Mouse (Mus musculus) cerebellum, adult 2 months (tissue): ENCODE measurements at regions not wholly inside any gene's neighbourhood (a gene's known extent, or its start where the extent isn't known, plus 50 kb on each side); places are given as distances from the start of the nearest gene placed in this dataset.
A peak's percentile ranks its signal among the peaks of the same experiment; 100 is the strongest.

Experiments used
- DNase-seq, 2 experiments: peaks; one replicate each; pipeline ENCODE4 v3.0.0; 2021
- H3K27ac ChIP-seq: fragments of 200-500 bp; 2 replicates; pipeline ENCODE4 v1.5.1; 2012; ENCODE audit warnings: low read length, control low read depth, inconsistent platforms; ENCODE audit not compliant: insufficient read depth
- H3K27me3 ChIP-seq: fragments of 200-500 bp; 2 replicates; pipeline ENCODE4 v1.6.1; 2012; ENCODE audit warnings: inconsistent platforms, mild to moderate bottlenecking, low read length, moderate library complexity; ENCODE audit not compliant: control insufficient read depth, insufficient read depth
- H3K4me1 ChIP-seq: fragments of 200-500 bp; 2 replicates; pipeline ENCODE4 v1.6.1; 2011; ENCODE audit warnings: low read length; ENCODE audit not compliant: control insufficient read depth, insufficient read depth
- H3K4me3 ChIP-seq: fragments of 200-500 bp; replicated peaks from 2 replicates; pipeline ENCODE3; 2011; ENCODE audit warnings: mild to moderate bottlenecking, low read depth, low read length, control low read depth; ENCODE audit not compliant: insufficient read depth
- CTCF ChIP-seq: fragments of 200-500 bp; IDR thresholded peaks from 2 replicates; pipeline ENCODE4 v1.5.1; 2011; ENCODE audit warnings: low read depth, mild to moderate bottlenecking, control low read depth, low read length, moderate library complexity, borderline replicate concordance; ENCODE audit not compliant: insufficient read depth
- POLR2A ChIP-seq: fragments of 200-500 bp; IDR thresholded peaks from 2 replicates; pipeline ENCODE4 v1.6.1; 2011; ENCODE audit warnings: low read length, control low read depth, borderline replicate concordance; ENCODE audit not compliant: insufficient read depth
- WGBS: fragments of 180-500 bp; shearing (Covaris S2); methylation state at CpG from one replicate; pipeline ENCODE4 v1.1.7; 2018; 5-methylcytosine and 5-hydroxymethylcytosine counted together

DNA sequence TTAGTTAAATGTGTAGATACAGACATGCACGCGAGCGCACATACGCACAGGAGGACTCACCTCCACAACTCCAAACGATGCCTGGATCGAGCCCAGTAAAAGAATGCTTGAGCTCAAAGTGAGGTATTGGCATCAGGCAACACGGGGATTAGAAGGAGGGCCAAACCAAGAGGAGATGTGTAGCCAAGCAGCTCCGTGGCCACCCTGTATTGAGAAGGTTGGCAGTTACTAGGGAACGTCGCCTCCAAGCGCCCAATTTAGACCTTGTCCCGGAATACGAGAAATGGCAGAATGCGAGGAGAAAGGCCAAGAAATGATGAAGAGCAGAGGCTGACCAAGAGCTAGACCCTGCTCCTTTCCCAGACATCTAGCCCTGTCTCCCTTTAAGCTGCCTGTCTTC lies 113.3 kb upstream of the Pkdcc start:
- WGBS: 65% methylated on average over 14 of the region's 14 CpGs
- no peaks in the 10 kb centered on the region for H3K4me1 ChIP-seq

GRCm38 (mm10) chr17:83102675-83103412 lies 112.2 kb upstream of the Pkdcc start:
- H3K27ac ChIP-seq: no peak overlapping the region
- no peak overlapping the region for H3K4me3 ChIP-seq
- TF ChIP-seq CTCF (no peak), POLR2A (no peak)
- DNase-seq: no peak
- H3K4me1 ChIP-seq: no peaks in the 10 kb centered on the region
- WGBS: 36% methylated on average over 6 of the region's 6 CpGs
- H3K27me3 ChIP-seq: no peaks in the 10 kb centered on the region; the same call in 1 of the 2 replicates

More for the DNA sequence above, 113.3 kb upstream of the Pkdcc start:
- no peak for DNase-seq
- TF ChIP-seq CTCF: no peak
- H3K4me3 ChIP-seq: no peak overlapping the region
- no peaks in the 10 kb centered on the region; the same call in 1 of the 2 replicates for H3K27me3 ChIP-seq
- no peak overlapping the region for H3K27ac ChIP-seq

- TF ChIP-seq CTCF (no peak), POLR2A (no peak)
- no peak overlapping the region for H3K4me3 ChIP-seq
- 39% methylated on average over 10 of the region's 10 CpGs for WGBS
- no peak for DNase-seq
- no peaks in the 10 kb centered on the region for H3K4me1 ChIP-seq
- no peak overlapping the region for H3K27ac ChIP-seq
- H3K27me3 ChIP-seq: no peaks in the 10 kb centered on the region
These were observed 106.9 kb upstream of the Pkdcc start for GRCm38 (mm10) chr17:83108151-83108550.

DNA sequence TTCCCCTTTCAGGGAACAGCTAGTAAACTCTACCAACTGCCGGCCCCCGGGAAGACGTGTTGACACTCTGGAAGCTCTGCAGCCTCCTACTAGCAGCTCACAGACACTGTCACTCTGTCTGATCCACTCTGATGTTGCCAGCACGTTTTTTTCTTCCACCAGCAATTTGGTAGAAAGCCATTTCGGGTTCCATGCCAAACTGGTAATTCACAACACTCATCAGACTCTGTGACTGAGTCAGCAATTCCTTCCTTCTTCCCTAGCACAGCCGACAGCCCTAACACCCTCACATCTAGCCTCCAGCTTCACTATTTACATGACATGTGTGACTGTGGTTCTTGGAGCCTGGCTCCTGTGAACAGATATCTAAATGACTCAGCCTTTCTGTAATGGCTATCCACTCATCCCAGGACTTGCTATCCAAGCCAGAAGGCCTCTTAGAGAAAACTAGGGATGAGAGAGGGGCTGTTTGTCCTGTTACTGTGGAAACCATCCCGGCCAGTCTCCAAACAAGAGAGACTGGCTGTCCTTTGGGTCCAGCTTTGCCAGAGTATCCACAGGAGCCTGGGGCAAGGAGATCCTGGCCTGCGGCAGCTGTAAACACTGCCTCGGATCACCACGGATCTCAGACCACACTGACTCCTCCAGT lies 105.2 kb upstream of the Pkdcc start:
- DNase-seq: peak in 1 of 2 experiments; percentile 30

DNA sequence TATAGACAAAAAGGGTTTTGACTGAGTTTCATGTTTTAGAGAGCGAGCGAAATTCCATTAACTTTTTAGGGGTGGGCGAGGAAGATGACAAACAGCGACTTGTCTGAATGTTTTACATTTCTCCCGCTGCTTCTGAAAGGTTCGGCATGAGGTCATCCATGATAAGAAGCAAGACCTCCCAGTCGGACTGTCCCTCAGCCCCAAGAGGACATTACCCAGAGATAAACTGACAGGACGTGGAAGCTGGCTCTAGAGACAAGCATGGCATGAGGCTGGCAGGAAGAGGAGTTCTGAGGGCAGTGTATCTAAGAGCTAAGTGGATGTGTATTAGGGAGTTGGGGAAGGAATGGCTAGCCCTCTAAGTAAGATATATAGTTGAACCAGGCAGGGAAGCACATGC lies 104.5 kb upstream of the Pkdcc start:
- TF ChIP-seq CTCF: no peak
- no peak for TF ChIP-seq POLR2A
- H3K27me3 ChIP-seq: no peaks in the 10 kb centered on the region; the same call in 1 of the 2 replicates
- no peak for DNase-seq
- 42% methylated on average over 8 of the region's 8 CpGs for WGBS
- H3K4me1 ChIP-seq: no peaks in the 10 kb centered on the region; the same call in 1 of the 2 replicates
- H3K27ac ChIP-seq: no peak overlapping the region
- H3K4me3 ChIP-seq: no peak overlapping the region

More for the DNA sequence above, 105.2 kb upstream of the Pkdcc start:
- 15% methylated on average over 10 of the region's 10 CpGs for WGBS
- no peaks in the 10 kb centered on the region for H3K27me3 ChIP-seq
- TF ChIP-seq CTCF (no peak), POLR2A (no peak)
- H3K27ac ChIP-seq: no peak overlapping the region
- H3K4me1 ChIP-seq: no peaks in the 10 kb centered on the region
- no peak overlapping the region for H3K4me3 ChIP-seq

- Histone ChIP-seq H3K27ac (no peak overlapping the region), H3K4me3 (no peak overlapping the region), H3K27me3 (no peaks in the 10 kb centered on the region; the same call in 1 of the 2 replicates), H3K4me1 (no peaks in the 10 kb centered on the region; the same call in 1 of the 2 replicates)
- WGBS: 17% methylated on average over 4 of the region's 4 CpGs
- peak; percentile 25 to 56 for DNase-seq
- no peak for TF ChIP-seq CTCF
- no peak for TF ChIP-seq POLR2A
These were observed 99.9 kb upstream of the Pkdcc start for GRCm38 (mm10) chr17:83115146-83115545.

- Histone ChIP-seq H3K27ac (no peak overlapping the region), H3K27me3 (no peaks in the 10 kb centered on the region; the same call in 1 of the 2 replicates), H3K4me3 (no peak overlapping the region), H3K4me1 (no peaks in the 10 kb centered on the region; the same call in 1 of the 2 replicates)
- WGBS: 63% methylated on average over 6 of the region's 6 CpGs
- TF ChIP-seq CTCF (no peak), POLR2A (no peak)
- DNase-seq: no peak
These were observed 99.1 kb upstream of the Pkdcc start for GRCm38 (mm10) chr17:83115832-83116480.

GRCm38 (mm10) chr17:83120665-83121232 lies 94.3 kb upstream of the Pkdcc start:
- WGBS: 12% methylated on average over 16 of the region's 16 CpGs
- Histone ChIP-seq H3K27me3 (peaks cover 3% of the 10 kb centered on the region; the same call in 1 of the 2 replicates), H3K4me3 (no peak overlapping the region), H3K4me1 (no peaks in the 10 kb centered on the region; the same call in 1 of the 2 replicates), H3K27ac (no peak overlapping the region)
- DNase-seq: no peak
- TF ChIP-seq CTCF (no peak), POLR2A (no peak)
